Mouse (Mus musculus): ENCODE data around the gene Pde6h. TPM values are rescaled to one million over a fixed set of nuclear protein-coding genes. Genes with fewer than 3 reads are reported as not detected.

The Pde6h gene
- polyA plus RNA-seq, 1 experiment, result not detected

DNA sequence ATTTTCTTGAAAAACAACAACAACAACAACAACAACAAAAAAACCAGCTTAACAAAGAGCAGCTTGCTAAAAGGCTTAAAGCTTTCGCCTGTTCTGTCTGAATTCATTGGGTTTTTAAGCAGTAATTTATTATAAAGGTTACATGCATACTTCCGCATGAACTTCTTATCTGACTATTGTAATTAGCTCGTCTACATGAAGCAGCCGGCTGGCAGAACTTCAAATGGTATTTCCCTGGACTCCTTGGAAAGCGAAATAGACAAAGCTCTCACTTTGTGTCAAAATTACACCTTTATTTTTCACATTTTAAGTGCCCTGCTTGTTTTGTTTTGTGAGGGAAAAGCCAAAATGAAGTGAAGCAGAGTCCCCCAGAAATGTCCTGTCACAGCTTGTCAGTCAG is 72.7 kb downstream of the Pde6h start:
- no peaks in the 10 kb centered on the region for H3K27me3 ChIP-seq (ENCODE audit: control insufficient read depth)
- no peak overlapping the region for H3K4me3 ChIP-seq (replicated peaks)
- no peaks in the 10 kb centered on the region for H3K36me3 ChIP-seq (ENCODE audit: control insufficient read depth)
- peaks cover 12% of the 10 kb centered on the region for H3K9me3 ChIP-seq (ENCODE audit: control insufficient read depth, low read length)
- no peaks in the 10 kb centered on the region for H3K4me1 ChIP-seq (ENCODE audit: control insufficient read depth)
- no peak for TF ChIP-seq GATA1 (IDR thresholded peaks at IDR 0.05; ENCODE audit: low read length)
- no peak for TF ChIP-seq TAL1 (IDR thresholded peaks at IDR 0.05; ENCODE audit: low read length)

DNA sequence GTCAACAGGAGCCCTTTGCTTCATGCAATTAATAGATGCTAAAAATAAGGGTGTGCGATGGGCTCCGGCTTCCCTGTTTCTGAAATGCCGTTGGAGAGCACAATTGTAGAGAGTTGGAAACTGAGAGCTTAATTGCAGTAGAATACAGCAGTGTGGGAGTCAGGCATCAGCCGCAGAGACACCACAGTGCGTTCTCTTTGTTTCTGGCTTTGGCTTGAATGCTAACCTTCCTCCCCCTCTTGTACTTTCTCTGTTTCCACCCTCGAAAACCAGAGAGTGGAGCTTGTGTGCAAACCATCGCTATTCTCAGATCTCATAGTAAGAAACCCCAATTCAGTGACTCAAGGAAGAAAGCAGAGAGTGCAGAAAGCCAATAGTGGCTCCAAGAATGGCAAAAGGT is 74.5 kb downstream of the Pde6h start:
- no peak overlapping the region for H3K4me3 ChIP-seq (replicated peaks)
- TF ChIP-seq GATA1 (IDR thresholded peaks at IDR 0.05; ENCODE audit: low read length) (no peak), TAL1 (IDR thresholded peaks at IDR 0.05; ENCODE audit: low read length) (no peak)
- H3K36me3 ChIP-seq (ENCODE audit: control insufficient read depth), result no peaks in the 10 kb centered on the region
- H3K9me3 ChIP-seq (ENCODE audit: control insufficient read depth, low read length), result peaks cover 24% of the 10 kb centered on the region
- H3K4me1 ChIP-seq (ENCODE audit: control insufficient read depth), result no peaks in the 10 kb centered on the region
- peaks cover 3% of the 10 kb centered on the region; the same call in 1 of the 2 replicates for H3K27me3 ChIP-seq (ENCODE audit: control insufficient read depth)

DNA sequence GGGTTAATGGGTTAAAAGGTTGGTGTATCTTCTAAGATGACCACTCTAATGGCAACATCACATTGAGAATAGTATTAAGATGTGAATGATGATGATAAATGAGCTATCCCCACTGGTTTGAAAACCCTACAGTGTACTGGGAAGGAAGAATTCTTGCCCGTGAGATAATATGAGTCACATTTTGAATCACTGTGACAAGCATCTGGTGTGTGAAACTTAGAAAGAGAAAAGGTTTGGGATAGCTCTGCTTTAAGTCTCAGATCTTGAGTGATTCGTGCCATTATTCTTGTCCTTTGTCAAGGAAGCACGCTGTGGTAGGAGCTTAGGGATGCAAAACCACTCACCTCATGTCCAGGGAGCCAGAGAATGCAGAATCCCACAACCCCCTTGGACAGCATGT is 75.4 kb downstream of the Pde6h start:
- no peak overlapping the region for H3K4me3 ChIP-seq (replicated peaks)
- TF ChIP-seq GATA1 (IDR thresholded peaks at IDR 0.05; ENCODE audit: low read length), result no peak
- no peak for TF ChIP-seq TAL1 (IDR thresholded peaks at IDR 0.05; ENCODE audit: low read length)
- H3K9me3 ChIP-seq (ENCODE audit: control insufficient read depth, low read length), result peaks cover 30% of the 10 kb centered on the region
- H3K36me3 ChIP-seq (ENCODE audit: control insufficient read depth), result no peaks in the 10 kb centered on the region
- H3K27me3 ChIP-seq (ENCODE audit: control insufficient read depth), result peaks cover 3% of the 10 kb centered on the region; the same call in 1 of the 2 replicates
- H3K4me1 ChIP-seq (ENCODE audit: control insufficient read depth), result no peaks in the 10 kb centered on the region

DNA sequence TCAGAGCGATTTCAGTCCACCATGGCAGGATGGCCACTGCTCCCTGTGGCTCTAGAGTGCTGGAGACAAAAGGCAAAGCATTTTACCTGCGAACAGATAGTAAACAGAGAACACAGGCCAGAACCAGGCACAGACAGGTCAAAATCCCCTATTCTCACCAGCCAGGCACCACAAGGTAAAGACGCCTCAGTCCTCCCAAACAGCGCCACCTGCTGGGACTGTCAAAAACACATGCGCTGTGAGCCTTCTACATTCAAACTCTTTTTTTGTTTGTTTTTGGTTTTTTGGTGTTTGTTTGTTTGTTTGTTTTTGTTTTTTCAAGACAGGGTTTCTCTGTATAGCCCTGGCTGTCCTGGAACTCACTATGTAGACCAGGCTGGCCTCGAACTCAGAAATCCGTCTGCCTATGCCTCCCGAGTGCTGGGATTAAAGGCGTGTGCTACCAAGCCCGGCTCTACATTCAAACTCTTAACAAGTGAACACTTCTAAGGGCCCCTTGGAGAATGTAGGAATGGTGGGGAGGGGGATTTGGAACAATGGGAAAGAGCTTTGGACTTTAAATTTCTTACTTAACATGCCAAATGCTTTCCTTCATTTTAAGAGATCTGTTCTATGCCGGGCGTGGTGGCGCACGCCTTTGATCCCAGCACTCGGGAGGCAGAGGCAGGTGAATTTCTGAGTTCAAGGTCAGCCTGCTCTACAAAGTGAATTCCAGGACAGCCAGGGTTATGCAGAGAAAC is 76.2 kb downstream of the Pde6h start:
- peaks cover 36% of the 10 kb centered on the region for H3K9me3 ChIP-seq (ENCODE audit: control insufficient read depth, low read length)
- no peak overlapping the region for H3K4me3 ChIP-seq (replicated peaks)
- no peak for TF ChIP-seq GATA1 (IDR thresholded peaks at IDR 0.05; ENCODE audit: low read length)
- TF ChIP-seq TAL1 (IDR thresholded peaks at IDR 0.05; ENCODE audit: low read length), result no peak
- peaks cover 3% of the 10 kb centered on the region; the same call in 1 of the 2 replicates for H3K27me3 ChIP-seq (ENCODE audit: control insufficient read depth)
- H3K36me3 ChIP-seq (ENCODE audit: control insufficient read depth), result no peaks in the 10 kb centered on the region
- no peaks in the 10 kb centered on the region for H3K4me1 ChIP-seq (ENCODE audit: control insufficient read depth)

DNA sequence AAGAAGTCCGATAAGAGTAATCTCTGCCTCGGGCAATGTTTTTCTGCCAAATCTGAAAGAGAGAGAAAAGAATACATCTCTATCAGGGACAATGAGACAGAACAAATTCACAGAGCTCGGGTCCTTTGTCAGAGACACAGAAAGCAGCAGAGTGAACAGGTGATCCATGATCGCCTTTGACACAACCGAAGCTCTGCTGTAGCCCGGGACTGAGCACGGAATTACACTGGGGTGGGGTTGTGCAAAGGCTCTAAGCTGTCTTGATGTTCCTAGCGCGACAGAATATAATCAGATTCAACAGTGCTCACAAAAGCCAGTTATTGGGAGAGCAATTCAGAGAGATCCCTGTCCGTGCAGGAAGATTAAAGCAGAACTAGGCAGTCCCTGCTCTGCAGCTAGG is 77.1 kb downstream of the Pde6h start:
- peaks cover 3% of the 10 kb centered on the region; the same call in 1 of the 2 replicates for H3K27me3 ChIP-seq (ENCODE audit: control insufficient read depth)
- no peaks in the 10 kb centered on the region for H3K4me1 ChIP-seq (ENCODE audit: control insufficient read depth)
- H3K9me3 ChIP-seq (ENCODE audit: control insufficient read depth, low read length), result peaks cover 36% of the 10 kb centered on the region
- no peak overlapping the region for H3K4me3 ChIP-seq (replicated peaks)
- TF ChIP-seq TAL1 (IDR thresholded peaks at IDR 0.05; ENCODE audit: low read length) (no peak), GATA1 (IDR thresholded peaks at IDR 0.05; ENCODE audit: low read length) (no peak)
- no peaks in the 10 kb centered on the region for H3K36me3 ChIP-seq (ENCODE audit: control insufficient read depth)

DNA sequence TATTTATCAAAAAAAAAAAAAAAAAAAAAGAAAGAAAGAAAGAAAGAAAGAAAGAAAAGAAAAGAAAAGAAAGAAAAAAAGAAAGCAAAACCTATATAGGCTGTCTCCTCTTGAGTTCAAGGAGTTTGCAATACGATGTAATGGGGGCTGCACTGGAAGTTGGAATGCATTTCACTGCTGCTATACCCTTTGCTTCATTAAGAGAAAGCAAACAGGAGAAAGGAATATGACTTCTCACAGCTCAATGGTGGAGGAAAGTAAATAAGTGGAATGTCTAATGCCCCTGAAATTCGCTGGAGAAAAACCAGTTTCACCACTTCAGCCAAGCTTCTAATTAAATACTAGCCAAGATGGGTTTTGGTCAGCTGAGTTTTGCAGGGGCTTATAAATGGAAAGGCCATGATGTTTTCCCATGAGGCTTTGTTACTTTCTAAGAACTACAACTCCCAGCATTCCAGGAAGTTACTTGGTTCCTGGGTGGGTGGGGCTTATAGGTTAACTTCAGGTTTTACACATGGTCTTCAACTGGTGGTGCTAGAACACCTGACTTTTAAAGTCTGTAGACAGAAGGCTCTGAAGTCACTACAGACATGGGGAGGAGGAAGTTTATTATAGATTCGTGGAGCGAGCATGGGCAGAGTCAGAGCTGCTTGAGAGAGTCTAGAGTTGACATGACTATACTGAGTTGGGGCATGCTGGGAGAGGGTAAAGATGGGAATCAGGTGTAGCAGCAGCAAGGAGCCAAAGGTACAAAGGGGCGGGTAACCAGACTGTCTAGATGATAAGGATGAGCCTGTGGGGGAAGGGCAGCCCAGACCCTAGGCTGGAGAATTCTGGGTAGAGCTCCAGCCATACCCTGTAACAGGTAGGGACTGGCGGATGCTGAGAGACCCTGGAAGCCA is 77.9 kb downstream of the Pde6h start:
- Histone ChIP-seq H3K4me1 (ENCODE audit: control insufficient read depth) (no peaks in the 10 kb centered on the region), H3K9me3 (ENCODE audit: control insufficient read depth, low read length) (peaks cover 38% of the 10 kb centered on the region)
- TF ChIP-seq TAL1 (IDR thresholded peaks at IDR 0.05; ENCODE audit: low read length) (no peak), GATA1 (IDR thresholded peaks at IDR 0.05; ENCODE audit: low read length) (no peak)

DNA sequence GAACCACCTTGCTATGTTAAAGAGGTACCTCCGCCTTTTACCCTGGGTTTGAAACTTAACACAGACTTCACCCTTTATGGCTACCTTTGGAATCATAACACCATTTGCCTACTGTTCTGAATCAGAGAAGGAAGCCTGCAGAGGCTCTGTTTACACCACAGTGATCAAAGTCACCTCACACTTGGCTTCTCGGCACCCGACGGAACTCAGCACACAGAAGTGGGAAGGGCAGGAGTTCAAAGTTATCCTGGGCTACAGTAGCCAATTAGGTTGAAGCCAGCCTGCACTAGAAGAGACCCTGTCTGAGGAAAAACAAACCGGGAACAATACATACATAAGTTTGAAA is 78.5 kb downstream of the Pde6h start:
- Histone ChIP-seq H3K36me3 (ENCODE audit: control insufficient read depth) (no peaks in the 10 kb centered on the region), H3K27me3 (ENCODE audit: control insufficient read depth) (peaks cover 3% of the 10 kb centered on the region; the same call in 1 of the 2 replicates), H3K9me3 (ENCODE audit: control insufficient read depth, low read length) (peaks cover 44% of the 10 kb centered on the region), H3K4me1 (ENCODE audit: control insufficient read depth) (no peaks in the 10 kb centered on the region), H3K4me3 (replicated peaks) (no peak overlapping the region)
- TF ChIP-seq GATA1 (IDR thresholded peaks at IDR 0.05; ENCODE audit: low read length) (no peak), TAL1 (IDR thresholded peaks at IDR 0.05; ENCODE audit: low read length) (no peak)

More for the DNA sequence above, 77.9 kb downstream of the Pde6h start:
- H3K27me3 ChIP-seq (ENCODE audit: control insufficient read depth), result peaks cover 3% of the 10 kb centered on the region; the same call in 1 of the 2 replicates
- no peak overlapping the region for H3K4me3 ChIP-seq (replicated peaks)
- H3K36me3 ChIP-seq (ENCODE audit: control insufficient read depth), result no peaks in the 10 kb centered on the region

DNA sequence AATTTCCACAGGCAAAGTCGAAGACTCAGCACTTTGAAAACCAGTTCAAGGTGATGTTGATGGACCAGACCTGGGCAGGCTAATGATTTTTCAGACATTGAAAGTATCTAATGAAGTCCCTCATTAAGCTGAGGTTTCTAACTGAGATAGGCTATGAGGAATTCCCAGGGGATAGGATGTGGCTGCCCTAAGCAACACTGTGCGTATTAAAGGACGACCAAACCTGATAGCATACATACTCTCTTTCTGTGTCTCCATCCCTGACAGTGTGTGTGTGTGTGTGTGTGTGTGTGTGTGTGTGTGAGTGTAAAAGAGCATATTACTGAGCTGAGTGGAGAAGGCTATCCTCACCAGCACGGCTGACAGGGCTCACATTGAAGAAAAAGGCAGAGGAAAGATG is 80.7 kb downstream of the Pde6h start:
- TF ChIP-seq GATA1 (IDR thresholded peaks at IDR 0.05; ENCODE audit: low read length) (no peak), TAL1 (IDR thresholded peaks at IDR 0.05; ENCODE audit: low read length) (no peak)
- Histone ChIP-seq H3K9me3 (ENCODE audit: control insufficient read depth, low read length) (peaks cover 42% of the 10 kb centered on the region), H3K36me3 (ENCODE audit: control insufficient read depth) (no peaks in the 10 kb centered on the region), H3K4me1 (ENCODE audit: control insufficient read depth) (no peaks in the 10 kb centered on the region), H3K4me3 (replicated peaks) (no peak overlapping the region), H3K27me3 (ENCODE audit: control insufficient read depth) (peaks cover 3% of the 10 kb centered on the region; the same call in 1 of the 2 replicates)

DNA sequence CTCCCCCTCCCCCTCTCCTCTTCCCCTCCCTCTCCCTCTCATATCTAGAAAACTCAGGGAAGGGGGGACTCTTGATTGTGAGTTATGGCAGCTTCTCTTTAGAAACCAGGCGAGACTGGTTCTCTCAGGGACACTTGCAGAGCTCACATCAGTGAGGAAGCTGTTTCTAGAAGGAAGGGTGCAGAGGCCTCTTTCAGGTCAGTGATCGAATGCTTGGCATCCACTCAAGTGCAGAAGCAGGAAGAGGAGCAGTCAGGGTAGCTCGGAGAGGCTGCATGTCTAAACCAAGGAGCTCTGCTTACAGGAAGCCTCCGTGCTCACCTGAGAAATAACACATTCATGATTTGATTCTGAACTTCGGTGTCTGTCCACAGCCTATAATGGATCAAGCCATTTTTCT is 87.6 kb downstream of the Pde6h start:
- Histone ChIP-seq H3K4me3 (replicated peaks) (no peak overlapping the region), H3K27me3 (ENCODE audit: control insufficient read depth) (no peaks in the 10 kb centered on the region), H3K9me3 (ENCODE audit: control insufficient read depth, low read length) (peaks cover 31% of the 10 kb centered on the region), H3K4me1 (ENCODE audit: control insufficient read depth) (no peaks in the 10 kb centered on the region), H3K36me3 (ENCODE audit: control insufficient read depth) (no peaks in the 10 kb centered on the region)
- TF ChIP-seq GATA1 (IDR thresholded peaks at IDR 0.05; ENCODE audit: low read length), result no peak
- TF ChIP-seq TAL1 (IDR thresholded peaks at IDR 0.05; ENCODE audit: low read length), result no peak

All from erythroblast, embryonic 14.5 days (primary cell).